8 mouse cellular contexts compared by ENCODE assay signal in genomic region chr11:54437823-54438337, GRCm38 (mm10). TPM values are rescaled to one million over a fixed set of nuclear protein-coding genes. Genes with fewer than 3 reads are reported as not detected.
A peak's percentile ranks its signal among the peaks of the same experiment; 100 is the strongest.
DNase-seq lines count a peak whose midpoint lies in the region; ATAC-seq and TF ChIP-seq lines count a peak whose summit lies in the region.

TSS of gene Fnip1 (plus strand) at chr11:54438199.

- H3K27ac ChIP-seq in MEL (ENCODE audit: control insufficient read depth, low read depth, low read length) = peak within 1 kb of the TSS; percentile 94
- H3K27ac ChIP-seq in cerebellum, adult 2 months (ENCODE audit: insufficient read depth, low read length) = peak within 1 kb of the TSS; percentile 96
- peak within 1 kb of the TSS; percentile 81 for H3K27ac ChIP-seq in forebrain, postnatal 0 days (ENCODE audit: low read depth, low read length)
- H3K27ac ChIP-seq in lung, embryonic 16.5 days (ENCODE audit: low read length) = peak within 1 kb of the TSS; percentile 87

- H3K27me3 ChIP-seq in MEL (ENCODE audit: control insufficient read depth in 1 of 2, insufficient read depth in 2 of 2, low read length in 2 of 2) = no peaks in the 10 kb centered on the region
- no peaks in the 10 kb centered on the region for H3K27me3 ChIP-seq in cerebellum, adult 2 months (ENCODE audit: control insufficient read depth, insufficient read depth, low read length)
- H3K27me3 ChIP-seq in forebrain, postnatal 0 days (ENCODE audit: insufficient read depth, low read length) = no peaks in the 10 kb centered on the region
- no peaks in the 10 kb centered on the region for H3K27me3 ChIP-seq in lung, embryonic 16.5 days (ENCODE audit: control insufficient read depth, insufficient read depth, low read depth, low read length)

- TF ChIP-seq CTCF in MEL (IDR thresholded peaks at IDR 0.05 in 2 of 3, conservative IDR thresholded peaks at IDR 0.05 in 1 of 3; ENCODE audit: control insufficient read depth in 1 of 3, insufficient read depth in 1 of 3, low read depth in 2 of 3, low read length in 3 of 3, poor library complexity in 1 of 3, severe bottlenecking in 1 of 3) = no peak
- no peak for TF ChIP-seq CTCF in cerebellum, adult 2 months (IDR thresholded peaks at IDR 0.05; ENCODE audit: borderline replicate concordance, insufficient read depth, low read depth, low read length)
- TF ChIP-seq CTCF in forebrain, postnatal 0 days (IDR thresholded peaks at IDR 0.05; ENCODE audit: low read depth) = no peak

- H3K4me2 ChIP-seq in forebrain, postnatal 0 days (ENCODE audit: low read depth) = peak within 1 kb of the TSS; percentile 64
- peak within 1 kb of the TSS; percentile 78 for H3K4me2 ChIP-seq in lung, embryonic 16.5 days (ENCODE audit: low read depth, low read length)

- peak; percentile 97 for DNase-seq in MEL (ENCODE audit: low read depth, low spot score)
- peak; percentile 95 for DNase-seq in cerebellum, adult 2 months
- peak; percentile 96 for DNase-seq in forebrain, postnatal 0 days
- DNase-seq in layer of hippocampus, adult 9-10 months (ENCODE audit: low spot score) = peak; percentile 85
- peak; percentile 90 for DNase-seq in ovary, postnatal 10 days (ENCODE audit: low spot score)
- peak; percentile 94 for DNase-seq in thymus, postnatal 10 days (ENCODE audit: low spot score in 2 of 2)

- H3K36me3 ChIP-seq in MEL (ENCODE audit: control insufficient read depth in 1 of 2, insufficient read depth in 2 of 2, low read length in 2 of 2) = peaks cover 0 to 35% of the 10 kb centered on the region in 2 experiments; a peak in 2 of 4 replicates
- H3K36me3 ChIP-seq in forebrain, postnatal 0 days (ENCODE audit: insufficient read depth) = no peaks in the 10 kb centered on the region
- no peaks in the 10 kb centered on the region for H3K36me3 ChIP-seq in lung, embryonic 16.5 days (ENCODE audit: control insufficient read depth, insufficient read depth, low read length)

- WGBS in cerebellum, adult 2 months = under 1% methylated on average over 45 of the region's 47 CpGs
- 1% methylated on average over 47 of the region's 47 CpGs for WGBS in forebrain, postnatal 0 days
- under 1% methylated on average over 41 of the region's 47 CpGs for WGBS in lung, embryonic 16.5 days

- H3K9me3 ChIP-seq in MEL (replicated peaks; ENCODE audit: insufficient read depth, low read length) = no peaks in the 10 kb centered on the region
- H3K9me3 ChIP-seq in forebrain, postnatal 0 days (ENCODE audit: low read length) = no peaks in the 10 kb centered on the region
- no peaks in the 10 kb centered on the region for H3K9me3 ChIP-seq in lung, embryonic 16.5 days (ENCODE audit: control insufficient read depth, low read length)

- peak within 1 kb of the TSS; percentile 99 for H3K9ac ChIP-seq in MEL (ENCODE audit: control insufficient read depth, low read depth, low read length, poor library complexity, severe bottlenecking)
- H3K9ac ChIP-seq in forebrain, postnatal 0 days = peak within 1 kb of the TSS; percentile 84
- H3K9ac ChIP-seq in lung, embryonic 16.5 days (ENCODE audit: low read length) = peak within 1 kb of the TSS; percentile 97

- H3K4me3 ChIP-seq in MEL (ENCODE audit: control insufficient read depth in 1 of 2, insufficient read depth in 1 of 2, low read depth in 2 of 2, low read length in 2 of 2) = peak within 1 kb of the TSS; percentile 100
- peak within 1 kb of the TSS; percentile 99 for H3K4me3 ChIP-seq in cerebellum, adult 2 months (replicated peaks; ENCODE audit: insufficient read depth, low read depth, low read length)
- H3K4me3 ChIP-seq in forebrain, postnatal 0 days (ENCODE audit: low read depth, low read length) = peak within 1 kb of the TSS; percentile 97
- peak within 1 kb of the TSS; percentile 96 for H3K4me3 ChIP-seq in lung, embryonic 16.5 days (ENCODE audit: low read length)

- ATAC-seq in forebrain, postnatal 0 days = peak; percentile 97
- ATAC-seq in hematopoietic stem cell, adult 5-6 weeks (replicated peaks in 1 of 2; ENCODE audit: insufficient read depth in 1 of 2, low FRiP score in 2 of 2, low TSS enrichment in 1 of 2, low read depth in 1 of 2, poor library complexity in 2 of 2, severe bottlenecking in 2 of 2) = peak; percentile 84 to 89
- ATAC-seq in lung, embryonic 16.5 days (ENCODE audit: low read depth) = peak; percentile 97

- peaks cover 43% of the 10 kb centered on the region for H3K79me2 ChIP-seq in MEL (ENCODE audit: control insufficient read depth, insufficient read depth, low read length, poor library complexity)

- peaks cover 14 to 24% of the 10 kb centered on the region in 2 experiments for H3K4me1 ChIP-seq in MEL (ENCODE audit: control insufficient read depth in 1 of 2, insufficient read depth in 2 of 2, low read length in 2 of 2)
- peaks cover 6% of the 10 kb centered on the region for H3K4me1 ChIP-seq in cerebellum, adult 2 months (ENCODE audit: control insufficient read depth, insufficient read depth, low read length)
- peaks cover 14% of the 10 kb centered on the region; the same call in 1 of the 2 replicates for H3K4me1 ChIP-seq in forebrain, postnatal 0 days (ENCODE audit: insufficient read depth)
- peaks cover 18% of the 10 kb centered on the region for H3K4me1 ChIP-seq in lung, embryonic 16.5 days (replicated peaks; ENCODE audit: control insufficient read depth, insufficient read depth, low read length)

- TF ChIP-seq RAD21 in MEL (IDR thresholded peaks at IDR 0.05; ENCODE audit: low read depth, low read length) = no peak

- TF ChIP-seq POLR2A in MEL (IDR thresholded peaks at IDR 0.05; ENCODE audit: control insufficient read depth in 1 of 2, insufficient read depth in 1 of 2, low read depth in 1 of 2, low read length in 2 of 2, poor library complexity in 1 of 2) = peak; percentile 79 to 82
- peak; percentile 85 for TF ChIP-seq POLR2A in cerebellum, adult 2 months (IDR thresholded peaks at IDR 0.05; ENCODE audit: borderline replicate concordance, insufficient read depth, low read length)

- TF ChIP-seq EP300 in MEL (IDR thresholded peaks at IDR 0.05; ENCODE audit: low read depth in 1 of 2, low read length in 2 of 2) = peak in 1 of 2 experiments; percentile 60; a peak in 2 of 4 replicates

TF ChIP-seq in MEL, 35 proteins besides CTCF, POLR2A, EP300 and RAD21 (continues in another document):
- no peak; the same call in 1 of the 2 replicates for TF ChIP-seq CHD1 (IDR thresholded peaks at IDR 0.05; ENCODE audit: low read depth, low read length)
- TF ChIP-seq GABPA (IDR thresholded peaks at IDR 0.05; ENCODE audit: low read depth, low read length) = no peak
- no peak for TF ChIP-seq JUND (IDR thresholded peaks at IDR 0.05; ENCODE audit: low read depth, low read length)
- no peak for TF ChIP-seq CHD2 (IDR thresholded peaks at IDR 0.05; ENCODE audit: low read length)
- no peak for TF ChIP-seq GATA1 (IDR thresholded peaks at IDR 0.05; ENCODE audit: low read depth, low read length)
- peak; percentile 60; the same call in 1 of the 2 replicates for TF ChIP-seq BHLHE40 (IDR thresholded peaks at IDR 0.05; ENCODE audit: borderline replicate concordance, low read depth, low read length)
- TF ChIP-seq ZMIZ1 (IDR thresholded peaks at IDR 0.05; ENCODE audit: low read depth, low read length) = peak; percentile 95
- 0 out of 2 replicates have a peak, but pooled peaks have one; percentile 34 for TF ChIP-seq MEF2A (IDR thresholded peaks at IDR 0.05; ENCODE audit: extremely low read depth, insufficient replicate concordance, low read depth, low read length, poor library complexity, severe bottlenecking)
- peak; percentile 79 for TF ChIP-seq POLR2AphosphoS2 (IDR thresholded peaks at IDR 0.05; ENCODE audit: low read length)
- TF ChIP-seq HCFC1 (IDR thresholded peaks at IDR 0.05; ENCODE audit: low read depth, low read length) = peak; percentile 54
- TF ChIP-seq ZC3H11A (IDR thresholded peaks at IDR 0.05; ENCODE audit: low read depth, low read length) = no peak
- TF ChIP-seq RCOR1 (IDR thresholded peaks at IDR 0.05; ENCODE audit: low read depth, low read length) = no peak
- no peak; the same call in 1 of the 2 replicates for TF ChIP-seq KAT2A (conservative IDR thresholded peaks at IDR 0.05; ENCODE audit: low read depth, low read length)
- TF ChIP-seq TCF12 (IDR thresholded peaks at IDR 0.05; ENCODE audit: low read depth, low read length) = no peak; the same call in none of the 2 replicates
- peak; percentile 72 for TF ChIP-seq MYB (IDR thresholded peaks at IDR 0.05; ENCODE audit: low read depth, low read length)
- TF ChIP-seq USF2 (IDR thresholded peaks at IDR 0.05; ENCODE audit: borderline replicate concordance in 1 of 2, insufficient read depth in 1 of 2, low read depth in 1 of 2, low read length in 2 of 2) = peak in 1 of 2 experiments; percentile 59; a peak in 1 of 4 replicates
- peak; percentile 49 for TF ChIP-seq ZNF384 (IDR thresholded peaks at IDR 0.05; ENCODE audit: low read depth, low read length)
- no peak for TF ChIP-seq UBTF (IDR thresholded peaks at IDR 0.05; ENCODE audit: borderline replicate concordance, insufficient read depth, low read depth, low read length)
- TF ChIP-seq MAZ (IDR thresholded peaks at IDR 0.05; ENCODE audit: low read depth, low read length) = peak; percentile 90
- peak; percentile 64; the same call in 1 of the 2 replicates for TF ChIP-seq MAX (IDR thresholded peaks at IDR 0.05; ENCODE audit: low read length)
- TF ChIP-seq E2F4 (IDR thresholded peaks at IDR 0.05; ENCODE audit: borderline replicate concordance, low read depth, low read length) = 0 out of 2 replicates have a peak, but pooled peaks have one; percentile 46
- peak; percentile 69; the same call in 1 of the 2 replicates for TF ChIP-seq MXI1 (IDR thresholded peaks at IDR 0.05; ENCODE audit: low read depth, low read length)
- peak; percentile 78 for TF ChIP-seq ETS1 (IDR thresholded peaks at IDR 0.05; ENCODE audit: low read depth, low read length)
- TF ChIP-seq NELFE (IDR thresholded peaks at IDR 0.05; ENCODE audit: low read depth, low read length) = peak; percentile 84
- TF ChIP-seq POLR2AphosphoS5 (IDR thresholded peaks at IDR 0.05; ENCODE audit: borderline replicate concordance, low read depth, low read length) = no peak
- peak; percentile 30; the same call in 1 of the 2 replicates for TF ChIP-seq NRF1 (IDR thresholded peaks at IDR 0.05; ENCODE audit: insufficient read depth, low read depth, low read length, poor library complexity, severe bottlenecking)
- TF ChIP-seq SIN3A (IDR thresholded peaks at IDR 0.05; ENCODE audit: low read length) = peak; percentile 90

RNA-seq across cellular contexts. Expression of gene Fnip1, which starts in this region (rescaled TPM):
- total RNA-seq in MEL (2012; rRNA removed) = 13.6 and 16.4 TPM in 2 replicates
- 10 to 100 TPM in 1 of 2 experiments, not detected in 1; 11.9 TPM for polyA plus RNA-seq in MEL (2012; ENCODE audit: insufficient read depth in 1 of 2, insufficient read length in 2 of 2, low read depth in 1 of 2, low replicate concordance in 2 of 2, missing spikeins in 1 of 2)
- 14.8 and 16.2 TPM in 2 replicates for polyA plus RNA-seq in cerebellum, adult 2 months (2012; rRNA removed)
- total RNA-seq in forebrain, postnatal 0 days (2014; rRNA removed) = 28.1 and 31.8 TPM in 2 replicates
- 5.0 and 6.9 TPM in 2 replicates for polyA plus RNA-seq in forebrain, postnatal 0 days (2015; fragmentation: Nextera tagmentation; extraction: Ambion mirVana)
- 41.2 and 42.1 TPM in 2 replicates for total RNA-seq in hematopoietic stem cell, adult 5-6 weeks (2017)
- polyA plus RNA-seq in lung, embryonic 16.5 days (2015; fragmentation: Nextera tagmentation; extraction: Ambion mirVana) = 10.1 and 10.3 TPM in 2 replicates

Comparison
In these comparisons a context has a peak if more than half of its experiments do, and no peak if none do; other contexts are left out.
1. Peak in every context shown above with its lines: DNase-seq, ATAC-seq, H3K4me3 ChIP-seq and H3K27ac ChIP-seq.